Mouse (Mus musculus): Measurements from ENCODE around the gene Tgm2. TPM values are rescaled to one million over a fixed set of nuclear protein-coding genes. Genes with fewer than 3 reads are reported as not detected.

Tgm2 gene
- total RNA-seq (2021) = 1 to 10 TPM; 7.4 to 9.8 TPM

- intact Hi-C loops (cut with DNase I) = loop anchor here (1.0 kb wide), 1 partner anchor 39 kb away; no protein-coding TSS in a partner anchor
These were observed at the start of gene Tgm2 for GRCm38 (mm10) chr2:158146223-158146622. Gene Tgm2 (minus strand): TSS chr2:158146436.

GRCm38 (mm10) chr2:158194945-158195640 is 48.9 kb upstream of the Tgm2 start:
- intact Hi-C loops (cut with DNase I) = no loop called here
- DNase-seq (ENCODE audit: low spot score in 2 of 2) = peak; percentile 34 to 50

More at GRCm38 (mm10) chr2:158146223-158146622, at the start of gene Tgm2:
- peak; percentile 65 to 66 for DNase-seq (ENCODE audit: low spot score in 2 of 2)

DNA sequence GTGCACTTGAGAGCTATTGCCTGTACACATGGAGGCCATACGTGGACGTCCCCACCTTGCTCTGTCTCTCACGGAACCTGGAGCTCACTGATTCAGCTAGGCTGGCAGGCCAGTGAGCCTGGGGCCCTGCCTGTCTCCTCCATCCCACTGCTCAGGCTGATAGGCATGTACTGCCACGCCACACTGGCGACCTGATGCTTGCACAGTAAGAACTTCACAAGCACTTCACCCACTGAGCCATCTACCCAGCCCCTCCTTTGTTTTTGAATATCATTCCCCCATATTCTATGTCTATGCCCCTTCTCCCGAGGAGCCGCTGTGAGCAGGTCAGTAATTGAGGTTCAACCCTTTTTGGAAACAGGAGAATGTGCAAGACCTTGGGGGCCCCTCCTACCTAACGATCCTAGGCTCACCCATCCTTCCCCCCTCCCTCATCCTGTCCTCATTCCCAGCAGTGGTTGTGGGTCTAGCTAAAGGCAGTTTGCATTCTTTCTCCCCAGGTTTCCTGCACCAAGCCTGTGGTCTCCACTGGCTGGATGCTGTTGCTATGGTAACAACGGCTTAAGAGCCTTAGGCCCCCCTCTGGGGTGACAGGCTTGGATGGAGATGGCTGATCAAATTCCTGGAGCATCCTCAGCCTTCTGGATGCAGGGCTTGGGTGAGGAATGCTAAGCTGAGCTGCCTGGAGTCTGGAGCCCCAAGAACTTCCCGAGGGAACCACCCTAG is 47.5 kb upstream of the Tgm2 start:
- DNase-seq (ENCODE audit: low spot score in 2 of 2) = no peak
- intact Hi-C loops (cut with DNase I) = no loop called here

DNA sequence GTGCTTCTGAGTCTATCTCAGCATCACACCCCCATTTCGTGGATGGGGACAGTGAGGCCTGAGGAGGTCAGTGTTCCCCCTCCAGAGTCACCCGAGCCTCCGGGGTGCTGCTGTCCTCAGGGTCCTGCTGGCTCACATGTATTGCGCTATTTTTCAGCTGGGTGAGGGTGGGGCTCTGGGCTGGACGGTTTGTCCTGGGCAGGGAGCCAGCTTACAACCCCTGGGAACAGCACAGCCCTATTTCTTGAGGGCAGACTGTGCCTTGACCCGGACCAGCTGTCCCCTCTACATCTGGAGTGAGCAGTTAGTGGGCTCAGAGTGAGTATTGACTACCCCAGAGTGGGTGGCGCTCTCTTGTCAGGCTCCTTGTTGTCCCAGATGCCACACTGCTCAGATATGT is 44.9 kb upstream of the Tgm2 start:
- no peak for DNase-seq (ENCODE audit: low spot score in 2 of 2)
- intact Hi-C loops (cut with DNase I) = no loop called here

- intact Hi-C loops (cut with DNase I) = no loop called here
These were observed 43.2 kb upstream of the Tgm2 start for GRCm38 (mm10) chr2:158189451-158189850.

GRCm38 (mm10) chr2:158186206-158186871 is 40.1 kb upstream of the Tgm2 start:
- intact Hi-C loops (cut with DNase I) = no loop called here
- DNase-seq (ENCODE audit: low spot score in 2 of 2) = no peak

More at GRCm38 (mm10) chr2:158189451-158189850, 43.2 kb upstream of the Tgm2 start:
- DNase-seq (ENCODE audit: low spot score in 2 of 2) = no peak

- intact Hi-C loops (cut with DNase I) = no loop called here
These were observed 37.0 kb upstream of the Tgm2 start for GRCm38 (mm10) chr2:158183266-158183665.

DNA sequence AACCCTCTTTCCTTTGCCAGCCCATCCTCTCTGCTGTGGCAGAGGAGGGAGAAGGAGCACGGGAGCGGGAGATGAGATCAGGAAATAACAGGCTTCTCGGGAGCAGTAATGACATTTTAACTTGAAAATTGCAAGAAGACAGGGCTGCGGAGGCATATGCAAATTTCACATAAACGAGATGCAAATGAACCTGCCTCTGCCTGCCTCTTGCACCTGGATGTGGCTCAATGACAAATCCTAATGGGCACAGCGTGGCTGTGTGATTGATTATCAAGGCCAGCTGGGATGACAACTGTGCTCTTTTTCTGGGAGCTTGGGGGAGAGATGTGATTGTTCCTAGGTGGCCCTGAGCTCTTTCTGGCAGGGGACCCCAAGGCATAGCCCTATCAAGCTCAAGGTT is 35.7 kb upstream of the Tgm2 start:
- intact Hi-C loops (cut with DNase I) = no loop called here

More at GRCm38 (mm10) chr2:158183266-158183665, 37.0 kb upstream of the Tgm2 start:
- DNase-seq (ENCODE audit: low spot score in 2 of 2) = no peak

DNA sequence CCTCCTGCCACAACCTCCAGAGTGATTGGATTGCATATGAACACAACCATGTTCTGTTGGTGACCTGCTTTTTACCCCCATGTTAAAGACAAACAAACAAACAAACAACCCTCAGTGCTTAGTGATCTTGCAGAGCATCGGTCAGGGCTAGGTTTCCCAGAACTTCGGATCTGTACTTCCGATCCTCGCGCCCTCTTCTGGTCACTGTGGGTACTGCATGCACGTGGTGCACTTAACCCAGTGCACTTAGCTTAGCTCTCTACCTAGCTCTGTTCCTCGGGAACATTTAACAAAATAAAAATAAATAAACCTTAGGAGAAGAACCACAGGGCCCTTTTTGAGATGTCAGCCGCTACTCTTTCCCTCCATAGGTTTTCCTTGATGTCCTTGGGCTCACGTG is 34.6 kb upstream of the Tgm2 start:
- intact Hi-C loops (cut with DNase I) = no loop called here
- no peak for DNase-seq (ENCODE audit: low spot score in 2 of 2)

More for the DNA sequence above, 35.7 kb upstream of the Tgm2 start:
- DNase-seq (ENCODE audit: low spot score in 2 of 2) = no peak

GRCm38 (mm10) chr2:158179370-158180111 is 33.3 kb upstream of the Tgm2 start:
- no peak for DNase-seq (ENCODE audit: low spot score in 2 of 2)
- intact Hi-C loops (cut with DNase I) = no loop called here

DNA sequence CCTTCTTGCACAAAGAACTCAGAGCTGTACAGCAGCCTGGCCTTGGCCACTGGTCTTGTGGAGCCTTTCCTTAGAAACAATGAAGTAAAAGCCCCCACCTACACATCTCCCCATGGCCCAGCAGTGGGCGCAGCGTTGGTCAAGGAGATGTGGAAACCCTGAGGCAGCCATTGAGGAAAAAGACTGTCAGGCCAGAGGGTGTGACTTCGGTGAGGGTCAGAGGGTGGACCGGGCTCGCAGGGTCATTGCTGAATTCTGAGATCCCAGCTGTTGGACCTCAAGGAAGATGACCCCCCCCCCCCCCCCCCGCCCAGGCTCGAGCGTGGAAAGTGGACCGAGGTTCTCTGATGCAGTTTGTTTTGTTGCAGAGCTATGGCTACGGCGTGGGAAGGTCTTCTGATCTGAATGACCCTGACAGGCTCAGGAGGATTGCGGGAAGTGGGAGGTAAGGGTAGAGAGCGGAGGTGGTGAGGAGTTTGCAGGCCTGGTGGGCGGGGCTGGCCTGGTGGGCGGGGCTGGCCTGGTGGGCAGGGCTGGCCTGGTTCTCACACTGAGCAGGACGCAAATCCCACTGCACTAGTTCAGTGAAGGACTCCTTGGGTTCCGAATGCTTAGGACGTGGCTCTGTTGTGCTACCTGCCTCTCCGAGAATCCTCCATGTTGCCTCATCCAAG is 32.6 kb upstream of the Tgm2 start:
- intact Hi-C loops (cut with DNase I) = no loop called here
- DNase-seq (ENCODE audit: low spot score in 2 of 2) = no peak

- intact Hi-C loops (cut with DNase I) = no loop called here
These were observed 31.9 kb upstream of the Tgm2 start for GRCm38 (mm10) chr2:158178139-158178538.

DNA sequence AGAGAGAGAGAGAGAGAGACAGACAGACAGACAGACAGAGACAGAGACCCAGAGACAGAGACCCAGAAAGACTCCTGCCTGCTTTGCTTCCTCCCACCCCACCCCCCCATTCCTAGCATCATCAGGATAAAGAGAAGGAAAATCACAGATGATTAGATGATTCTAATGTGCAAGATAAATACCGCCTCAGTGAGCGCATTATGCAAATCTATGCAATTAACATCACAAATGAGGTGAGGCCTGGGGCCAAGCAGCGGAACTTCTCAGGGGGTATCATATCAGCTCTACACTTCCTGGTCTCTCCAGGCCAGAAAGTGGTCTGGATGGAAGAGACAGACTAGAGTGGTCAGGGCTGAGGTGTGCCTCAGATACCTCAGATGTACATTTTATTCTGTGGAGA is 31.3 kb upstream of the Tgm2 start:
- intact Hi-C loops (cut with DNase I) = no loop called here
- DNase-seq (ENCODE audit: low spot score in 2 of 2) = no peak

More at GRCm38 (mm10) chr2:158178139-158178538, 31.9 kb upstream of the Tgm2 start:
- DNase-seq (ENCODE audit: low spot score in 2 of 2) = no peak

DNA sequence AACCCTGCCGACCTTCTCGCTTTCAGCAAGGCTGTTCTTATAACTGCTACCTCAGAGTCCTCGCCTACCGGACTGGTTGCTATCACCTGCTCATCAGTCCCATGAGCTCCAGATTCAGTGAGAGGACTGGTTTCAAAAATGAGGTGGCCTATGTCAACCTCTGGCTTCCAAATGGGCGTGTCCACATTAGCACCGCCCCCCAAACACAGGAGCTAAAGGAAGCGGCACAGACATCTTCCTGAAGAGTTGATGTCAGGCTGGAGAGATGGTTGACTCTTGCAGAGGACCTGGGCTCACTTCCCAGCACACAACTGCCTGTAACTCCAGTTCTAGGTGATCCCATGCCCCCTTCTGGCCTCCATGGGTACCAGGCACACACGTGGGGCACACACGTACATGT is 30.5 kb upstream of the Tgm2 start:
- no peak for DNase-seq (ENCODE audit: low spot score in 2 of 2)

DNA sequence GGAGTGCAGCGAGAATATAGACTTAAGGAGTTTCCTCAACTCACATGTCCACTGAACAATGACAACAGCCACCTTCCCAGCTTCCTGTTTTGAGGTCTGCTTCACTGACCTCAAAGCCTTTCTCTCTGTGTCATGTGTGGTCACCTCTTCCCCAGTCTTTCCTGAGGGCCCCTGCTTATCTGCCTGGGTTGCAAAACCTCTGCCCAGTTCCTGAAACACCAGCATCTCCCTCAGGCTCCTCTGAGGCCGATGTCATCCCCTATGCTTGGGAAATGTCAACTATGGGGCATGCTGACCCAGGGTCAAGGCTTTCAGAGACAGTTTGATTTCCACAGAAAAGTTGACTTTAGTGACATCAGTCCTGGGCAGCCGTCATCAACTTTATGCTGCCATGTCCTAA is 29.2 kb upstream of the Tgm2 start:
- no peak for DNase-seq (ENCODE audit: low spot score in 2 of 2)
- intact Hi-C loops (cut with DNase I) = no loop called here

More for the DNA sequence above, 30.5 kb upstream of the Tgm2 start:
- intact Hi-C loops (cut with DNase I) = no loop called here

DNA sequence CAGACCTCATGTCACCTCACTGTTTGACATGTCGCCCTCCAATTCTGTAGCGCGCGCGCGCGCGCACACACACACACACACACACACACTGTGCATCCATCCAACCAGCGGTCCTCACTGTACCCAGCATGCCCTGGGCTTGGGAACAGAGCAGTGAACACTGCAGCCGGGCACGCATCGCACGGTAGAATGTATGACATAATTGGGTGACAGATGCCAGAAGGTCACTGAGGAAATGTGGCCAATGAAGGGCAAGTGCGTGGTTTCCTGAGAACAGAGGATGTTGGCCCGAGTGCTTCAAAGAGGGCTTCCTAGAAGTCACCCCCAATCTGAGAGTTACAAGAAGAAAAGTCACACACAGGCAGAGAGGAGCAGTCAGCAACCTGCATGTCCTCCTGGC is 28.7 kb upstream of the Tgm2 start:
- no peak for DNase-seq (ENCODE audit: low spot score in 2 of 2)
- intact Hi-C loops (cut with DNase I) = no loop called here

DNA sequence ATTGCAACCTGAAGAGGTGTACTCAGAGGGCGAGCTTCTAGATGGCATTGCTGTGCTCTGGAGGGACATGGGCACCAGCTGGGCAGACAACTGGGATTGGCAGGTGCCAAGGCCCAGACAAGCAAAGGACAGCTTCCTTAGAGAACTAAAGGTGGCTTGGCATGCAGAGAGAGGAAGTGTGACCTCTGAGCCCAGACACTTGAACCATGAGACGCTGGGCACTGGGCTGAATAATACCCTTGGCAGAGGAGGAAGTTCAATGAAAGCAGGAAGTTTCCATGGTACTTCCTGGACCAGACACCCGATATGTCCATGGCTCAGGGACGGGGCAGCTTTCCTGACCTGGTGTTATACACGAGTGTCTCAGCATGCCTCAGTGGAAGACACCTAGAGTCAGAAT is 28.2 kb upstream of the Tgm2 start:
- DNase-seq (ENCODE audit: low spot score in 2 of 2) = peak in 1 of 2 experiments; percentile 31
- intact Hi-C loops (cut with DNase I) = no loop called here

DNA sequence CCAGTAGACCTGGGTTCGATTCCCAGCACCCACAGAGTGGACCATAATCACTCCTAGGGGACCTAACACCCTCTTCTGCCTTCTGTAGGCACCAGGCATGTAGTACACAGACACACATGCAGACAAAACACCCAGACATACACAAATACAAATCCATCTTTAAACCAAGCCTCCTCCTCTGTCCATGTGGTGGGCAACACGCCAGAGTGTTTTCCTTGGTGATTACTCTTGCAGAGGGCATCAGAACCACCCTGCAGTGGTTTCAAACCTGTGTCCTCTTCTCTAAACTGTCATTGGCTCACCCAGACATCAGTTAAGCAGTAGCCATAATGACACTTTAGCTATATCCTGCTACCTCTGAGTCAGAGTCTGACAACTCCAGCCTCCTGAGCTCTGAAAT is 24.2 kb upstream of the Tgm2 start:
- intact Hi-C loops (cut with DNase I) = no loop called here
- no peak for DNase-seq (ENCODE audit: low spot score in 2 of 2)

GRCm38 (mm10) chr2:158169771-158170170 is 23.5 kb upstream of the Tgm2 start:
- intact Hi-C loops (cut with DNase I) = no loop called here

More at GRCm38 (mm10) chr2:158169771-158170170, 23.5 kb upstream of the Tgm2 start:
- no peak for DNase-seq (ENCODE audit: low spot score in 2 of 2)

Data from left cerebral cortex, postnatal 25 days (tissue).